Mouse (Mus musculus): Measurements from ENCODE around the gene Lyst.

- no peak for TF ChIP-seq CTCF (IDR thresholded peaks at IDR 0.05; ENCODE audit: low read depth, low read length)
- TF ChIP-seq POLR2A (IDR thresholded peaks at IDR 0.05; ENCODE audit: extremely low read depth, insufficient read depth, low read length): no peak
These were observed 47.4 kb downstream of the Lyst start for GRCm38 (mm10) chr13:13637577-13637976.
